Mouse (Mus musculus): Measurements from ENCODE around the gene Gm9936. TPM values are rescaled to one million over a fixed set of nuclear protein-coding genes. Genes with fewer than 3 reads are reported as not detected.
A peak's percentile ranks its signal among the peaks of the same experiment; 100 is the strongest.
"Not testable (repeated sequence)": the region's sequence is repeated elsewhere in the genome, so short reads cannot be mapped to it uniquely, and the experiment has no call there.

Gene Gm9936
- total RNA-seq (2022) = not detected

DNA sequence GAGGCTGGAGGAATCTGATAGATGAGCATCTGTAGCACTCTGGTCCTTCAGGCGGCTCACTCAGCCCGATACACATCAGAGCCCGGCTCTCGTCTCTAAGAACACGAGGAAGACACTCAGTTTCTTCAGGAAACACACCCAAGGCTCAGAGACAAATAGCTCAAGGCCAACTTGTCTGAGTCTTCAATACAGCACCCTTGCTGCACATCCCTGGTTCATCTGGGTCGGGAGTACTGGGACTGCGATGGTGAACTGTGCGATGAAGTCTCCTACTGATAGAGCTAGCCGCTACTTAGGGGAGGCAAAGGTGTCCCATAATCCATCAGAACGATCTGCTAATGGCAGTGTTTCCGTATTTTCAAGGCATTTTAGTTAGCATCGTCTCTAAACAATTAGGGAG is at the start of gene Gm9936:
Gene Gm9936, minus strand, starts transcription at position 101 of the 400 bp plus-strand sequence.
- DNase-seq (ENCODE audit: low spot score) = no peak

GRCm38 (mm10) chr5:114902413-114902812 is 43.9 kb upstream of the Gm9936 start:
- no peak for DNase-seq (ENCODE audit: low spot score)

DNA sequence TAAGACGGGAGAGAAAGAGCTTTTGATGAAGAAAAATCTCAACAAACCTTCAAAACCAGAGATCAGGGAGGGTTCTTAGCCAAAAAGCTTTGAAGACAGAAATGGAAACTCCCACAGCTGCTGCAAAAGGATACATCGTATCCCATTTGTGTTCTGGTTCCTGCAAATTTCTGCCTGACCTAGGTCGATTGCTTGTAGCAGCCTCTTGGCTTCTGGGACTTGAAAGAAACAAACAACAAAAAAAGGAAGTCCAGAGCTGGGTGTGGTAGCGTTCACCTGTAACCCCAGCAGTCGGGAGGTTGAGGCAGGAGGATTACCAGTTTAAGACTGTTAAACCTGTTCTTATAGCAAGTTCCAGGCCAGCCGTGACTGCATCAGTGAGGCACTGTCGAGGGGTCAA is 40.4 kb upstream of the Gm9936 start:
- no peak for DNase-seq (ENCODE audit: low spot score)

DNA sequence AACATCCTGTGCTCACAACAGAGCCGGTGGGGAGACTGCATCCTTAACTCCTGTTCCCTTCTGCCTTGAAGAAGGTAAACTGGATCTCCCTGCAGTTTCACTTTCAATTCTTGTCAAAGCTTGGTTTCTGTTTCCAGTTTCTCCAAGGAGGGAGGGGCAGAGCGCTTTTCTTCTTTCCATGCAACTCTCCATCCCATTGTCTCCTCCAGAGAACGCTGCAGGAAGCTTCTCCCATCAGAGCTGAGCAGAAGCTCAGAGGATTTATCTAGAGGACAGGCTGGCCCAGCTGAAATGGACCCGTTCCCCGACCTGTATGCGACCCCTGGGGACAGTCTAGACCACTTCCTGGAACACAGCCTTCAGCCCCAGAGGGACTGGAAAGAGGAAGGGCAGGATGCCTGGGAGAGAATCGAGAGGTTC is 38.9 kb upstream of the Gm9936 start:
- DNase-seq (ENCODE audit: low spot score) = peak; percentile 76

- DNase-seq (ENCODE audit: low spot score) = peak; percentile 19
Measured at GRCm38 (mm10) chr5:114896688-114897373, 38.3 kb upstream of the Gm9936 start, which contains the start of gene Oasl2. Oasl2 (plus strand) TSS chr5:114896936.

DNA sequence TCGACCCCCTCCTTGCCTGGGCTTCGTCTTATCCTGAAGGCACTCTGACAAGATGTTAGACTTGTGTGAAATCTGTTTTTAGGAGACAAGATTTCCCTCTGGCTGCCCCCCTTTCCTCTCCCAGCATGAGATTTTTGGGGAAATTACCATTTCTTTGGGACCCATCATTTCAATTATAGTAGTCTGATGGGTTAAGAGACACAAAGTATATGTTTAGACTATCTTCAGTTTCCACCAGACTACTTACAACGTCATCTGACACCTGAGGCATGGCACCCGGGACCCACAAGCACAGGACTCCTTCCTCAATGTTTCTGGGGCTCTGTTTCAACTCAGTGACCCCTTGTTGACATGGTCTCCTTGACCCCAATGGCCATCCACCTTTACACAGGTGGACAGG is 37.1 kb upstream of the Gm9936 start:
- DNase-seq (ENCODE audit: low spot score) = no peak

DNA sequence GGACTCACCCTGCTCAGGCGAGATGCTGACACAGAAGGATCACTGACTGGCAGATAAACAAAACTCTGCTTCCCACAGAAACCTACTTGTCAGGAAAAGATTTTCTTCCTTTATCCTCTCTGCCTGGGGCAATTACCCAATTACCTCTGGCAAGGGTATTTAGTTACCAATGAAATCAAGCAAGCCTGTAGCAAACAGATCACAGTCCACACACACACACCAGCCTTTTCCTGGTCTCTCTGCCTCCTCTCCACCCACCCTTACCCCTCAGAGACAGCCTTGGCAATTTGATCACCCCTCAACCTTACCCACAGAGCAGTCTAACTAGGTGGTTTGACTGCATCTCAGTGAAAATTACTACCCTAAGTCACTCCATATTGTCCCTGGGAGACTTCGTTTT is 30.5 kb upstream of the Gm9936 start:
- no peak for DNase-seq (ENCODE audit: low spot score)

DNA sequence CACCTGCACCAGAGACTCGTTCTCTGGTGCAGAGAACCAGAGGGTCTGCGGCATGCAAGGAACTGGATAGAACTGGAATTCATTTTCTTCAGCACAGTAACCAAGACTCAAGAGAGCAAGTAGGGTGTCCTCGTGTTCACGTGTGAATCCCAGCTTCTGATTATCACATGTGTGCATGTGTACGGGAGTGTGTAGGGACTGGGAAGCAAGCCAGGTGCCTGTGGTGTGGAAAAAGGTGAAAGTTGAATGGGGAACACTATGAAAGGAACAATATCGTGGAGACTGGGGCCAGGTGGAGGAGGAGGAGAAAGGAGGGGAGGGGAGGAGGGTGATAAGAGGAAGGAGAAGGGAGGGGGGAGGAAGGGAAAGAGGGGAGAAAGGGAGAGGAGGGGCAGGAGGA is 28.3 kb upstream of the Gm9936 start:
- DNase-seq (ENCODE audit: low spot score) = no peak

- DNase-seq (ENCODE audit: low spot score) = no peak
Measured at GRCm38 (mm10) chr5:114883022-114883421, 24.5 kb upstream of the Gm9936 start.

GRCm38 (mm10) chr5:114882319-114882718 is 23.8 kb upstream of the Gm9936 start:
- not testable (repeated sequence) for DNase-seq (ENCODE audit: low spot score)

DNA sequence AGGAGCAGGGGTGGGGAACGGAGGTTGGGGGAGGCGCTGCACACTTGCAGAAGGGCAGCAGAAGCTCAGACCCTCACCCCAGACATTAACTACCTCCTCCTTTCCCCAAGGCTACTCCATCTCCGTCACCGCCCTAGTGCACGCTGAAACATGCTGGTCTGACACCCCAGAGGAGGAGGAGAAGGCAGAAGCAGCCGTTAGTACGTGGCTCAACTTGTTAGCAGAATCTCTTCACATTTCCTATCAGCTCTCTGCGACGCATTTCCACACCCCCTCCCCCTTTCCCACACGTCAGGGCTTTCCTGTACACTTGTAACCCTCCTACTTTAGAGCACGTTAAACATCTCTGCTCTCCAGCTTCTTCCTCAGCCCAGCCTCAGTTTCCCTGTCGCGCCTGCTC is 20.9 kb upstream of the Gm9936 start:
- DNase-seq (ENCODE audit: low spot score) = no peak

DNA sequence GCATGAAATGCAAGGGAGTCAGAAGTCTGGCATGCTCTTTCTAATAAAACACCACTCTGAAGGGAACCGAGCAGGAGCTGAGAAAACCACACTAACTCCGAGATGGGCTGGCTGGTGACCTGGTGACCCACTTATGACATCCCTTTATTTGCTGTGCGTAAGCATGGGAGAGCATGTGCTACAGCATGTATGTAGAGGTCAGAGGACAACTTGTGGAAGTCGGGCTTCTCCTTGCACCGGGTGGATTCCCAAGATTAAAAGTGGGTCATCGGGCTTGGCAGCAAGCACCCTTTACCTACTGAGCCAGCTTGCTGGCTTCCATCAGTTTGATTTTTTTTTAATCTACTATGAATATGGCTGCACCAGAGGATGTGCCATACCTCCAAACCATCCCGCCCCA is 19.0 kb upstream of the Gm9936 start:
- DNase-seq (ENCODE audit: low spot score) = no peak

DNA sequence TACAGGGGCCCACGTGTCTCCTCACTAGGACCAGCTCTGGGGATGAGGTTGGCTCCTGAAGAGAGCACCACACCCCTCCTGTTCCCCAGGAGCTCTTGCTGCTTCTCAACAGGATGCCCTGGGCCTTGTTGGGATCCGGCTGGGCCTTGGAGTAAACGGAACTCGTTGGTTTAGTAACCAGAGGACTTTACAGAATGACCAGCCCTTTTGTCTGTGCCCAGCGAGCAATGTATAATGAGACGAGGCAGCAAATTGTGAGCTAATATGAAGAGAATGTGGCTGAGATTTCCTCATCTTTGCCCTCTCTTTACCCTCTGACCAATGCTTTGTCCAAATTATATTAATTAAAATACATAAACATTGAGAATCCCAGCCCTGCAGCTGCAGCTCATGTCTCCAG is 17.8 kb upstream of the Gm9936 start:
- no peak for DNase-seq (ENCODE audit: low spot score)

DNA sequence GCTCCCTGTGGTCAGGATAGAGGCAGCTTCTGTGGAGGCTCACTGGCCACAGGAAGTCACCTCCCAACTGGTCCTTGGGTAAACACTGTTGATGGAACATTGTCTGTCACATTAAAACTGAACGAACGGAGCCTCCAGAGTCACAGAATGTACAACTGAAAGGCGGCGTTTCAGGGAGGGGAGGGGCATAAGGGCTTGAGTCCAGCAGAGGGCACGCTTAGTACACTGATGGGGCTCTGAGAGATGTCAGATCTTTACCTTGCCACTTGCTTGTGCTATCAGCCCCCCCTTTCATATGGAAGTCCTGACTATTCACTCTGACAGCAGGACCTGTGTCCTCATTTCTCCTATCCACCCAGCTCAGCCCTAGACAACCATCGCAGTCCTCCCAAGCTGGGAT is 17.4 kb upstream of the Gm9936 start:
- no peak for DNase-seq (ENCODE audit: low spot score)

DNA sequence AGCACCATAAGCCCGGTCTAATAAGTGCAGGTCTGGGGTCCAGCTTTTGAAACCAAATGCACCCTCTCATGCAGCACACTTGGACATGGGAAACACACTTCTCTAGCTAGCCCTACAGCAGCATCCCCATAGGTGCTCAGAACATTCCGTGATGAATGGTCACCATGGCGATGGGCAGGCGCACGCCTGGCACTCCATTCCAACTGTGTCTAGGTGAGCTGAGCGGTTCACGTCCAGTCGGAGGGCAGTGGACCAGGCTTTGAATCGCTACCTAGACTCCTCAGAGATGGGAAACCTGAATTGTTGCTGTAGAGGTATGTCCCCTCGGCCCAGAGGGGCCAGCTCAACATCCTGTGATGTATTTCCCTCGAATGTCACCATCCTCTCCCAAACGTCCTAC is 6.8 kb upstream of the Gm9936 start:
- DNase-seq (ENCODE audit: low spot score) = no peak

DNA sequence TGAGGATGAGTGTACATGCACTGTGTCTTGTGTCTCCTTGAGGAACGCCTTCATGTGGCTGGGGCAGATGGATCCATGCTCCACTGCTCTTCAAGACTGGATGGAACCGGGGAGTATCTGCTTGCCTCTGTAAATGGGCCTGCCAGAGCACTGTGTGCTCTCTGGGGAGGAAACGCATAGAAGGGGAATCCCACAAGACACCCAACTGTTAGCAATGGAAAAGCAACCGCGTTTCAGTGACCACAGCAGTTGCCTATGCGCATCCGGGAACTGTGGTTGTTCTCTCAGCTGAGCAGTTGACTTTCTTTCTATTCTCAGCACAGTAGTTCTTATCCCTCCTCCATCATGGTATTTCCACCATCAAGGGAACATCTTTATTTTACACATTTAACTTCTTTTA is 6.3 kb upstream of the Gm9936 start:
- DNase-seq (ENCODE audit: low spot score) = no peak

DNA sequence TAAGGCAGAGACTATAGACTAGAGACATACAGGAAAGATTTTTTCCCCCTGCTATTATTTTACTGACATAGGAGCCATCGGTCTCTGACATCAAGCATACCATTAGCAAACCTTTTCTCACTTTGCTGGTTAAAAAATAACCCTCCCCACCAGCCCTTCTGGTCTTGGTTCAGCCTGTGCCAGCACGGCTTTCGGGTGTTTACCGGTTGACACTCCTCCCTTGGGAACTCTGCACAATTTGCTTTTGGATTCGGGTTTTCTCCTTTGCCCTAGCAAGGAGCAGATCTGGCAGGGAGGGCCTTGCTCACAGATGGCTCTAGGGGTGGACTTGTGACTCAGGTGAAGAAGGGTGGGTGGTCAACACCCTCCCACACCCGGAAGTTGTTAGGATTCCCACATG is 3.2 kb upstream of the Gm9936 start:
- DNase-seq (ENCODE audit: low spot score) = no peak

DNA sequence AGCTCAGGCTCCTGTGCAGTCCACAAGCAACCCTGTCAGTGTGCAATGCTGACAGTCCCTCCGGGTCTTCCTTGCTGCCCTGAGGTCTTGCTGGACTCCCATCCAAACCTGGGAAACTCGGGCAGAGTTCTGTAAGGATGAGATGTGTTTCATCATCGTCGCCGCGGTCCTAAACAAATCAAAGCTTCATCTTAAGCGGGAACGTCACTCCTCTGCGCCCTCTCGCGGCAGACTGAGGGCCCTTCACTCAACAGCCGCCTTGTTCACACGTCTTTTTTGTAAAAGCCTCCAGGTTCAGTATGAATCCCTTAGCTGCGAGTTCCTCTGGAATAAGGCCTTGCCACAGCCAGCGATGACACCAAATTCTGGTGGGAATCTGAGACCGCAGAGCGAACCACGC is 771 bp upstream of the Gm9936 start:
- peak; percentile 60 for DNase-seq (ENCODE audit: low spot score)

GRCm38 (mm10) chr5:114853364-114853763 is 5.1 kb downstream of the Gm9936 start, which contains the start of gene 4930519G04Rik:
4930519G04Rik (plus strand) TSS chr5:114853664.
- not testable (repeated sequence) for DNase-seq (ENCODE audit: low spot score)

DNA sequence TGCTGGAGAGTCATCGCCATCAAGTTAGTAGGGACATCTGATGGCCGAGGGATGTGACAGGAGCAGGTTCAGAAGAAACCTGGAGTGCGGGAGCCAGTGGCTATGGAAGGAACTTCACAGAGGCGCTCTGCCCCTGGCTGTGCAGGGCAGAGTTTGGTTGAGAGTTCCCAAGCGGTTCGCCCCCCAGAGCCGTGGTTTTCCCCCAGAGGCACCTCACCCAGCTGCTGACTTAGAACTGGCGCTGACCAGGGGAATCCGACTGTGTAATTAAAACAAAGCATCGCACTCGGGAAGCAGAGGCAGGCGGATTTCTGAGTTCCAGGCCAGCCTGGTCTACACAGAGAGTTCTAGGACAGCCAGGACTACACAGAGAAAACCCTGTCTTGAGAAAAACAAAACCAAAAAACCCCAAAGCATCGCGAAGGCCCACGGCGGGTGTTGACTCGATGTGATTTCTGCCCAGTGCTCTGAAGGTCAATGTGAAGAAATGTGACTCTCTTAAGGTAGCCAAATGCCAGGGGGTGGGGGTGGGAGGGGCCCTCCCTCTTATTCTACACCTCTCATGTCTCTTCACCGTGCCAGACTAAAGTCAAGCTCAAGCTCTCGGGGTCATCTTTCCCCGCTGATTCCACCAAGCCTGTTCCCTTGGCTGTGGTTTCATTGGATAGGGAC is 6.8 kb downstream of the Gm9936 start:
- no peak for DNase-seq (ENCODE audit: low spot score)

DNA sequence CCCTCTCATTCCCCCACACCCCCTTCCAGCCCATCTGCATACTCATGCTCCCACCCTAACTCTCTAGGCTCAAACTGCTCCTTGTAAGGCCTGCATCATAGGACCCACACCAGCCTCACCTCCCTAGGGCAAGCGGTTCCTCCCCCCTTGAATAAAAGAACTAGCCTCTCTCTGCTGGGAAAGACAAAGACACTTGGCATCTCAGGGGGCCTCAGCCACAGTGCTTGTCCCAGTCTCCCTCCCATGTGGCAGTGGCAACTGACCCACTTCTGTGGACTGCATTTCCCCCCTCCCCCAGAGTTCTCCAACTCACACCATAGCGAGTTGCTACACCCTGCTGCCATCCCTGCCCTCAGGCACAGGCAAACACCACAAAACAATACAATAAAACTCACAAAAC is 14.1 kb downstream of the Gm9936 start:
- DNase-seq (ENCODE audit: low spot score) = not testable (repeated sequence)

DNA sequence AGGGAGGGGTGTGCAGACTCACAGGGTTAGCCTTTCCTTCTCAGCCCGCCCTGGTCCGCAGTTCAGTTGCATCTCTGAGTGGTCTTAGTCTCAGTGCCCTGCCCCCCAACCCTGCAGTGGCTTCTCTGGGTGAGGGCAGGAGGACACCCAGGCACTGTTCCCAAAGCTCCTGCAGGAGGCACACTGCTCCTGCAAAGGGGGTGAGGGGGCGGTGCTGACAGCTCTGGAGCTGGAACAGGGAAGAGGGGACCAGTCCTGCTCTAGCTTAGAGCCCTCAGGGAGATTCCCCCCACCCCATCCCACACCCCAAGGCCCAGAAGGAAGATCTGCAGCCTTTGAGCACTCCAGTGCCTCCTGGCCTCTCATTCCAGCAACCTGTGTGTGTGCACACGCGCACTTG is 15.8 kb downstream of the Gm9936 start:
- no peak for DNase-seq (ENCODE audit: low spot score)

DNA sequence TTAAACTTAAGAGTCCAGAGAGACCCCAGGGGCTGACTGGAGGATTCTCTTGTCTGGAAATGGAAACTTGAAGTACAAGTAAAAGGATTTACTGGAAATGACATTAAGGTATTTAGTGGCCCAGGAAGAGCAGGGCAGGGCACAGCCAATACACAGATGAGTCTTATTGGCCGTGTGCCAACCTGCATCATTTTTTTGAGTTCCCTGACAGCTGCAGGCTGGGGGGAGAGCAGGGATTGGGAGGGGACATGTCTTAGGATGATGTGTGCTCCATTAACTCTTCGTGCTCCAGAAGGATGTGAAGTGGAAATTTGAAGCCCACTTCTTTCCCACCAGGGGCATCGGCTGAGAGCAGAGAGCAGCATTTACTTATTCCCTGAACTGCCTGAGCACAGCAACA is 16.3 kb downstream of the Gm9936 start:
- DNase-seq (ENCODE audit: low spot score) = not testable (repeated sequence)

All from heart, adult 8-10 months (tissue).